Mouse (Mus musculus): ENCODE measurements around the gene Tfap2e. TPM values are rescaled to one million over a fixed set of nuclear protein-coding genes. Genes with fewer than 3 reads are reported as not detected.

The Tfap2e gene
- polyA plus RNA-seq (2014; fragmentation: Nextera tagmentation; extraction: Ambion mirVana), result 1.5 and 1.6 TPM in 2 replicates

GRCm38 (mm10) chr4:126736001-126736414 is at the start of gene Tfap2e:
Gene Tfap2e, minus strand, starts transcription at chr4:126736240.
- 2% methylated on average over 32 of the region's 32 CpGs for WGBS
- H3K27me3 ChIP-seq (ENCODE audit: control insufficient read depth, insufficient read depth, low read length), result peaks cover 95% of the 10 kb centered on the region
- peaks cover 9% of the 10 kb centered on the region for H3K4me1 ChIP-seq (ENCODE audit: control insufficient read depth, insufficient read depth, low read length)
- H3K4me2 ChIP-seq, result peak within 1 kb of the TSS; percentile 26; the same call in 1 of the 2 replicates
- no peaks in the 10 kb centered on the region for H3K9me3 ChIP-seq (ENCODE audit: control insufficient read depth, low read length)
- H3K36me3 ChIP-seq (ENCODE audit: control insufficient read depth, insufficient read depth, low read length), result no peaks in the 10 kb centered on the region
- peak within 1 kb of the TSS; percentile 16; the same call in 1 of the 2 replicates for H3K9ac ChIP-seq (ENCODE audit: low read length)
- H3K27ac ChIP-seq (ENCODE audit: low read depth, low read length), result no peak within 1 kb of the TSS
- DNase-seq (ENCODE audit: low spot score, missing footprints), result peak; percentile 96
- peak; percentile 62 for ATAC-seq (ENCODE audit: low FRiP score)
- peak within 1 kb of the TSS; percentile 32 for H3K4me3 ChIP-seq (ENCODE audit: low read depth, low read length)

- Histone ChIP-seq H3K9me3 (ENCODE audit: control insufficient read depth, low read length) (no peaks in the 10 kb centered on the region), H3K4me3 (ENCODE audit: low read depth, low read length) (no peak overlapping the region), H3K9ac (ENCODE audit: low read length) (no peak overlapping the region), H3K36me3 (ENCODE audit: control insufficient read depth, insufficient read depth, low read length) (no peaks in the 10 kb centered on the region), H3K27me3 (ENCODE audit: control insufficient read depth, insufficient read depth, low read length) (no peaks in the 10 kb centered on the region), H3K27ac (ENCODE audit: low read depth, low read length) (no peak overlapping the region), H3K4me1 (ENCODE audit: control insufficient read depth, insufficient read depth, low read length) (peaks cover 15% of the 10 kb centered on the region; the same call in 1 of the 2 replicates), H3K4me2 (no peak overlapping the region)
- DNase-seq (ENCODE audit: low spot score, missing footprints) (no peak), ATAC-seq (ENCODE audit: low FRiP score) (no peak)
- WGBS, result 82% methylated on average over 8 of the region's 8 CpGs
These were observed 47.0 kb upstream of the Tfap2e start for GRCm38 (mm10) chr4:126782996-126783395.

- DNase-seq (ENCODE audit: low spot score, missing footprints) (no peak), ATAC-seq (ENCODE audit: low FRiP score) (no peak)
- Histone ChIP-seq H3K4me1 (ENCODE audit: control insufficient read depth, insufficient read depth, low read length) (peaks cover 15% of the 10 kb centered on the region; the same call in 1 of the 2 replicates), H3K9ac (ENCODE audit: low read length) (no peak overlapping the region), H3K4me2 (no peak overlapping the region), H3K36me3 (ENCODE audit: control insufficient read depth, insufficient read depth, low read length) (no peaks in the 10 kb centered on the region), H3K4me3 (ENCODE audit: low read depth, low read length) (no peak overlapping the region), H3K9me3 (ENCODE audit: control insufficient read depth, low read length) (no peaks in the 10 kb centered on the region), H3K27me3 (ENCODE audit: control insufficient read depth, insufficient read depth, low read length) (no peaks in the 10 kb centered on the region), H3K27ac (ENCODE audit: low read depth, low read length) (no peak overlapping the region)
- WGBS, result 91% methylated on average over 8 of the region's 8 CpGs
These were observed 46.5 kb upstream of the Tfap2e start for GRCm38 (mm10) chr4:126782512-126782911.

GRCm38 (mm10) chr4:126781871-126782270 is 45.8 kb upstream of the Tfap2e start:
- Histone ChIP-seq H3K4me1 (ENCODE audit: control insufficient read depth, insufficient read depth, low read length) (peaks cover 15% of the 10 kb centered on the region; the same call in 1 of the 2 replicates), H3K9me3 (ENCODE audit: control insufficient read depth, low read length) (no peaks in the 10 kb centered on the region), H3K27ac (ENCODE audit: low read depth, low read length) (no peak overlapping the region), H3K4me3 (ENCODE audit: low read depth, low read length) (no peak overlapping the region), H3K4me2 (no peak overlapping the region), H3K9ac (ENCODE audit: low read length) (no peak overlapping the region), H3K36me3 (ENCODE audit: control insufficient read depth, insufficient read depth, low read length) (no peaks in the 10 kb centered on the region), H3K27me3 (ENCODE audit: control insufficient read depth, insufficient read depth, low read length) (no peaks in the 10 kb centered on the region)
- no peak for ATAC-seq (ENCODE audit: low FRiP score)
- DNase-seq (ENCODE audit: low spot score, missing footprints), result no peak
- WGBS, result 86% methylated on average over 3 of the region's 3 CpGs

GRCm38 (mm10) chr4:126779826-126780775 is 44.1 kb upstream of the Tfap2e start:
- DNase-seq (ENCODE audit: low spot score, missing footprints) (no peak), ATAC-seq (ENCODE audit: low FRiP score) (no peak)
- Histone ChIP-seq H3K9me3 (ENCODE audit: control insufficient read depth, low read length) (no peaks in the 10 kb centered on the region), H3K4me3 (ENCODE audit: low read depth, low read length) (no peak overlapping the region), H3K36me3 (ENCODE audit: control insufficient read depth, insufficient read depth, low read length) (no peaks in the 10 kb centered on the region), H3K27ac (ENCODE audit: low read depth, low read length) (no peak overlapping the region), H3K27me3 (ENCODE audit: control insufficient read depth, insufficient read depth, low read length) (no peaks in the 10 kb centered on the region), H3K4me2 (no peak overlapping the region), H3K9ac (ENCODE audit: low read length) (no peak overlapping the region), H3K4me1 (ENCODE audit: control insufficient read depth, insufficient read depth, low read length) (peaks cover 15% of the 10 kb centered on the region; the same call in 1 of the 2 replicates)
- WGBS, result 66% methylated on average over 12 of the region's 12 CpGs

GRCm38 (mm10) chr4:126779148-126779581 is 43.1 kb upstream of the Tfap2e start:
- no peaks in the 10 kb centered on the region for H3K27me3 ChIP-seq (ENCODE audit: control insufficient read depth, insufficient read depth, low read length)
- no peak overlapping the region for H3K4me2 ChIP-seq
- H3K36me3 ChIP-seq (ENCODE audit: control insufficient read depth, insufficient read depth, low read length), result no peaks in the 10 kb centered on the region
- DNase-seq (ENCODE audit: low spot score, missing footprints) (no peak), ATAC-seq (ENCODE audit: low FRiP score) (no peak)
- 45% methylated on average over 8 of the region's 8 CpGs for WGBS
- no peak overlapping the region for H3K27ac ChIP-seq (ENCODE audit: low read depth, low read length)
- H3K4me3 ChIP-seq (ENCODE audit: low read depth, low read length), result no peak overlapping the region
- peaks cover 15% of the 10 kb centered on the region; the same call in 1 of the 2 replicates for H3K4me1 ChIP-seq (ENCODE audit: control insufficient read depth, insufficient read depth, low read length)
- no peaks in the 10 kb centered on the region for H3K9me3 ChIP-seq (ENCODE audit: control insufficient read depth, low read length)
- H3K9ac ChIP-seq (ENCODE audit: low read length), result no peak overlapping the region

- H3K9ac ChIP-seq (ENCODE audit: low read length), result no peak overlapping the region
- H3K9me3 ChIP-seq (ENCODE audit: control insufficient read depth, low read length), result no peaks in the 10 kb centered on the region
- no peaks in the 10 kb centered on the region for H3K36me3 ChIP-seq (ENCODE audit: control insufficient read depth, insufficient read depth, low read length)
- DNase-seq (ENCODE audit: low spot score, missing footprints) (no peak), ATAC-seq (ENCODE audit: low FRiP score) (no peak)
- 87% methylated on average over 1 of the region's 1 CpGs for WGBS
- no peak overlapping the region for H3K27ac ChIP-seq (ENCODE audit: low read depth, low read length)
- H3K4me2 ChIP-seq, result no peak overlapping the region
- H3K4me3 ChIP-seq (ENCODE audit: low read depth, low read length), result no peak overlapping the region
- no peaks in the 10 kb centered on the region for H3K27me3 ChIP-seq (ENCODE audit: control insufficient read depth, insufficient read depth, low read length)
- peaks cover 10% of the 10 kb centered on the region; the same call in 1 of the 2 replicates for H3K4me1 ChIP-seq (ENCODE audit: control insufficient read depth, insufficient read depth, low read length)
These were observed 39.1 kb upstream of the Tfap2e start for GRCm38 (mm10) chr4:126775182-126775581.

- H3K9ac ChIP-seq (ENCODE audit: low read length), result no peak overlapping the region
- H3K27me3 ChIP-seq (ENCODE audit: control insufficient read depth, insufficient read depth, low read length), result no peaks in the 10 kb centered on the region
- no peak for DNase-seq (ENCODE audit: low spot score, missing footprints)
- no peak overlapping the region for H3K27ac ChIP-seq (ENCODE audit: low read depth, low read length)
- WGBS, result 93% methylated on average over 6 of the region's 6 CpGs
- H3K4me1 ChIP-seq (ENCODE audit: control insufficient read depth, insufficient read depth, low read length), result 0 out of 2 replicates have a peak, but pooled peaks cover 2% of the 10 kb centered on the region
- no peaks in the 10 kb centered on the region for H3K36me3 ChIP-seq (ENCODE audit: control insufficient read depth, insufficient read depth, low read length)
- H3K9me3 ChIP-seq (ENCODE audit: control insufficient read depth, low read length), result no peaks in the 10 kb centered on the region
- ATAC-seq (ENCODE audit: low FRiP score), result no peak
- no peak overlapping the region for H3K4me2 ChIP-seq
- no peak overlapping the region for H3K4me3 ChIP-seq (ENCODE audit: low read depth, low read length)
These were observed 37.8 kb upstream of the Tfap2e start for GRCm38 (mm10) chr4:126773871-126774270.

- H3K4me3 ChIP-seq (ENCODE audit: low read depth, low read length), result no peak overlapping the region
- H3K9ac ChIP-seq (ENCODE audit: low read length), result no peak overlapping the region
- H3K27me3 ChIP-seq (ENCODE audit: control insufficient read depth, insufficient read depth, low read length), result no peaks in the 10 kb centered on the region
- H3K9me3 ChIP-seq (ENCODE audit: control insufficient read depth, low read length), result no peaks in the 10 kb centered on the region
- H3K4me1 ChIP-seq (ENCODE audit: control insufficient read depth, insufficient read depth, low read length), result no peaks in the 10 kb centered on the region
- no peak overlapping the region for H3K27ac ChIP-seq (ENCODE audit: low read depth, low read length)
- H3K4me2 ChIP-seq, result no peak overlapping the region
- 88% methylated on average over 4 of the region's 4 CpGs for WGBS
- H3K36me3 ChIP-seq (ENCODE audit: control insufficient read depth, insufficient read depth, low read length), result no peaks in the 10 kb centered on the region
- DNase-seq (ENCODE audit: low spot score, missing footprints) (no peak), ATAC-seq (ENCODE audit: low FRiP score) (no peak)
These were observed 34.8 kb upstream of the Tfap2e start for GRCm38 (mm10) chr4:126770831-126771230.

Measured in midbrain, embryonic 11.5 days (tissue).